Mouse (Mus musculus): ENCODE results near the gene Hivep1. TPM values are rescaled to one million over a fixed set of nuclear protein-coding genes. Genes with fewer than 3 reads are reported as not detected.

Gene Hivep1
- polyA plus RNA-seq (2015; fragmentation: Nextera tagmentation; extraction: Ambion mirVana), result 14.9 and 15.0 TPM in 2 replicates

DNA sequence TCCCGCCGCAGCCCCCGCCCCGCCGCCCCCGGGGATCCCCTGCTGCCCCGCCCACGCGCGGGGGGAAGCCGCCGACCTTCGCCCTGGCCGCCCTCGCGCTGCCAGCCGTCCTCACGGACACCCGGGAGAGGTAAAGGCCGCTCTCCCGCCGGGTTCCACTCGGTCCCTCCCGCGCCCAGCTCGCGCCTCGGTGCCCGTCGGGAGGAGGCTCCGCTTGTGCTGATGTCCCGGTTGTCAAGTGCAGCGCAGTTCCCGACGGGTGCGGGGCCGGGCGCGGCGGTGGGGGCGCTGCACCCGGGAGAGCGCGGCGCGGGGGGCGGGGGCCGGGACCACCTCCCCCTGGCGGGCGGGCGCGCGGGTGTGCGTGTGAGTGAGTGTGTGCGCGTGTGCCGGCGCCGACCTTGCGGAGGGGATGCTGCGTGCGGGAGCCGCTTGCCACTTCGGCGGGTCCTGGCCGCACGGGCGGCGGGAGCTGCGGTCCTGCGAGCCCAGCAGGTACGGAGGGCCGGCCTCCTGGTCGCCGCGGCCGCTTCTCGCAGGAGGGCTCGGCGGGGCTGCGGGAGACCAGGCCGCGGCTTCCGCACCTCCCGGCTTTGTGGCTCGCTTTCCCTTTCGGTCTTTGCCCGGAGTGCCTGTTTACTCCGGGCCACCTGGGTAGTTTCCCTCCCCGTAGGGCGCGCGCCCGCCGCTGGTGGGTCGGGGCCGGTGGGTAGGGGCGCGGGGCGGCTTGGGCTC, at the start of gene Hivep1:
Gene Hivep1 (plus strand): TSS at position 61 of the 735 bp plus-strand sequence.
- Histone ChIP-seq H3K4me1 (ENCODE audit: control insufficient read depth, insufficient read depth, low read depth, low read length) (peaks cover 17% of the 10 kb centered on the region), H3K27me3 (replicated peaks; ENCODE audit: control insufficient read depth, insufficient read depth, low read length) (no peaks in the 10 kb centered on the region), H3K9me3 (ENCODE audit: control insufficient read depth, low read length) (no peaks in the 10 kb centered on the region), H3K4me2 (ENCODE audit: low read length) (peak within 1 kb of the TSS; percentile 76), H3K27ac (ENCODE audit: low read depth, low read length) (peak within 1 kb of the TSS; percentile 93), H3K36me3 (ENCODE audit: control insufficient read depth, insufficient read depth, low read length) (peaks cover 3% of the 10 kb centered on the region; the same call in 1 of the 2 replicates), H3K9ac (ENCODE audit: low read depth, low read length) (peak within 1 kb of the TSS; percentile 76), H3K4me3 (ENCODE audit: low read length) (peak within 1 kb of the TSS; percentile 72)
- under 1% methylated on average over 64 of the region's 100 CpGs for WGBS
- ATAC-seq, result peak; percentile 63

DNA sequence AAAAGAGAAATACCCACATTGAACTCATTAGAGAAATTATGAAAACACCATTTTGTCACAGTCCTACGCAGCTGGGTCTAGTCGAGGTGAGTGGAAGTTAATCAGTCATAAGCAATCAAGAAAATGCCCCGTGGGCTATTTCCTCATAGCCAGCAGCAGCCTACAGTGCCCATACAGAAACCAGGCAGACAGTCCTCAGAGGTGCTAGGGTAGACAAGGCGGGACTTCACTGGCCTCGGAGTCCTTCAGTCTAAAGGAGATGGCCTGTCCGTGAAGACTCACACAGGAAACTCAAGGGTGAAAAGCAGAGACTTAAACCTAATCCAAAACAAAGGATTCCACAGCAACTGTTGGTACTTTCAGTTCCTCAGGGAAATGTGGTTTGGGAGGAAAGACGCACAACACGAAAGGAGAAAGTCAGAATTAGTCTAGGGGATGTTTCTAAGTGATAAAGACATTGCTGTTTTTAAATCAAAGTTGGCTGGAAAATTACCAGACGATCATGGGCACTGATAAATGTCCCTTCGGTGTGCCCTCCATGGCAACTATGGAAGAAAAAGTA, 36.3 kb upstream of the Hivep1 start:
- Histone ChIP-seq H3K27me3 (replicated peaks; ENCODE audit: control insufficient read depth, insufficient read depth, low read length) (no peaks in the 10 kb centered on the region), H3K36me3 (ENCODE audit: control insufficient read depth, insufficient read depth, low read length) (no peaks in the 10 kb centered on the region), H3K9ac (ENCODE audit: low read depth, low read length) (no peak overlapping the region), H3K4me2 (ENCODE audit: low read length) (no peak overlapping the region), H3K27ac (ENCODE audit: low read depth, low read length) (no peak overlapping the region), H3K9me3 (ENCODE audit: control insufficient read depth, low read length) (no peaks in the 10 kb centered on the region), H3K4me3 (ENCODE audit: low read length) (no peak overlapping the region), H3K4me1 (ENCODE audit: control insufficient read depth, insufficient read depth, low read depth, low read length) (no peaks in the 10 kb centered on the region; the same call in 1 of the 2 replicates)
- ATAC-seq, result no peak
- WGBS, result 64% methylated on average over 10 of the region's 10 CpGs

DNA sequence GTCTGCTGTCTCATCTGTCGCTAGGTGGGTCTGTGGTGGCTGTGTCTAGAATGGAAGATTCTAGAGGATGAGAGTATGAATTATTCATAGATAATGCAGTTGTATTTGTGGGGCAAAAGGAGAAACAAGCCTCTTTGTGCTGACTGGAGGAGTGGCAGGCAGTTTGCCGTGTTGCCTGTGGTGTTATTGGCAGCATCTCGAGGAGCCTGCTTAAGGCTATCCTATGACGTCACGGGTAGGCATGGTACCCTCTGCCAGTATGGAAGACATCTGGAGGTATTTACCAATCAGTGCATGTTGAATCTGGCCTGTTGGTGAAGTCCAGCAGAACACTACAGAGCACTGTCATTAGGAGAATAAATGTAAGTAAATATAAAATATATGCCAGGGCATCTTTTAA, 35.6 kb upstream of the Hivep1 start:
- Histone ChIP-seq H3K27ac (ENCODE audit: low read depth, low read length) (no peak overlapping the region), H3K4me2 (ENCODE audit: low read length) (no peak overlapping the region), H3K4me3 (ENCODE audit: low read length) (no peak overlapping the region), H3K9ac (ENCODE audit: low read depth, low read length) (no peak overlapping the region), H3K27me3 (replicated peaks; ENCODE audit: control insufficient read depth, insufficient read depth, low read length) (no peaks in the 10 kb centered on the region), H3K9me3 (ENCODE audit: control insufficient read depth, low read length) (no peaks in the 10 kb centered on the region), H3K36me3 (ENCODE audit: control insufficient read depth, insufficient read depth, low read length) (no peaks in the 10 kb centered on the region), H3K4me1 (ENCODE audit: control insufficient read depth, insufficient read depth, low read depth, low read length) (no peaks in the 10 kb centered on the region; the same call in 1 of the 2 replicates)
- 66% methylated on average over 5 of the region's 5 CpGs for WGBS
- no peak for ATAC-seq

DNA sequence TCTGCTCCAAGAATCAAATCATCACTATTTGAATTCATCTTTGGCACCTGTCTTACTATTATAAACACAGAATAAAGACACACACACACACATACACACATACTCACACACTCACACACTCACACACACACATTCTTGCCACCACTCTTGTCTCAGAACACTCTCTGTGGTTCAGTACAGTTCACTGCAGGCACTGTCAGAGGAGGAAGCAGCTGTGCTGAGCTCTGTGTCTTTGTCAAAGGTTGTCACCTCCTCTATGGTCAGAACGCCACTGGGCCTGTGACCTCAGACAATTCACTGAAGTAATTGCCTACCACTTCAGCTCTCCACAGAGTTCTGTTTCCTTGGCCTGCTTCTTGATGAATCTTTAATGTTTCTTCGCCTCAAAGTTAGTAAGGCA, 33.5 kb upstream of the Hivep1 start:
- Histone ChIP-seq H3K9ac (ENCODE audit: low read depth, low read length) (no peak overlapping the region), H3K9me3 (ENCODE audit: control insufficient read depth, low read length) (no peaks in the 10 kb centered on the region), H3K4me1 (ENCODE audit: control insufficient read depth, insufficient read depth, low read depth, low read length) (no peaks in the 10 kb centered on the region; the same call in 1 of the 2 replicates), H3K36me3 (ENCODE audit: control insufficient read depth, insufficient read depth, low read length) (no peaks in the 10 kb centered on the region), H3K4me3 (ENCODE audit: low read length) (no peak overlapping the region), H3K4me2 (ENCODE audit: low read length) (no peak overlapping the region), H3K27me3 (replicated peaks; ENCODE audit: control insufficient read depth, insufficient read depth, low read length) (no peaks in the 10 kb centered on the region), H3K27ac (ENCODE audit: low read depth, low read length) (no peak overlapping the region)
- WGBS, result 54% methylated on average over 2 of the region's 2 CpGs
- no peak for ATAC-seq

DNA sequence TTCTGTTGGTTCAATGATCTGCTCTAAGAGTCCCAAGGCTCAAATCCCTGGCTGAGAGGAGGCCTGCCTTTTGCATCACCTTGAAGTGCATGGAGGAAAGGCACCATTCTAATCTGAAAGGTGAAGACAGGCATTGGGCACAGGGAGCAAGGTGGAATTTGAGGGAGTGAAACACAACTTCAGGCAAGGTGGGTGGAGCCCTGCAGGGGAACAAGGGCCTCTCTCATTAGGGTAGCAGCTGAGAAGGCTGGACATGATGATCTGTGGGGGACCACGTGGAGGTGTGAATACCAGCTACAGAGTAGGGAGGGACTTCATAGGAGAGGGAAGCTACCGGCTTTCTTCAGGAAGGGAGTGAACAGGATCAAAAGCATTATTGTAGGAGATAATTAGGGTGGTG, 10.6 kb upstream of the Hivep1 start:
- Histone ChIP-seq H3K9ac (ENCODE audit: low read depth, low read length) (no peak overlapping the region), H3K36me3 (ENCODE audit: control insufficient read depth, insufficient read depth, low read length) (no peaks in the 10 kb centered on the region), H3K4me2 (ENCODE audit: low read length) (no peak overlapping the region), H3K9me3 (ENCODE audit: control insufficient read depth, low read length) (no peaks in the 10 kb centered on the region), H3K4me3 (ENCODE audit: low read length) (no peak overlapping the region), H3K27ac (ENCODE audit: low read depth, low read length) (no peak overlapping the region), H3K27me3 (replicated peaks; ENCODE audit: control insufficient read depth, insufficient read depth, low read length) (no peaks in the 10 kb centered on the region), H3K4me1 (ENCODE audit: control insufficient read depth, insufficient read depth, low read depth, low read length) (no peaks in the 10 kb centered on the region)
- 27% methylated on average over 2 of the region's 2 CpGs for WGBS
- no peak for ATAC-seq

DNA sequence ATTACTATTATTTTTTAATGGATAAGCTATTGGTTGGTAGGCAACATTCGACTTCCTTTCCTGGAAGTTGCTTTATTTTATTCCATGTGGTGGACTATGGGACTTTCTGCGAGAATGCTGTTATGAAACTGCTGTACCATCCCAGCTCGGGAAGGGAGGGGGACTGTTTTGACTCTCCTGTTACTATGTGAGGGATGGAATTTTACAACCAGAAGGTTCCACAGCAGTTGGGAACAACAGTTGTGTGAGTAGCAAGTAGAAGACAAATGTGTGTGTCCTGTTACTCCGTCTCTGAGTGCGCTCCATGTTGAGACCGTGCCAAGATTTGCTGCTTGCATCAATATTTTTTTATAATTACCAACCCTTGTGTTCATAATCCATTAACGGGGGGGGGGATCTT, 8.4 kb upstream of the Hivep1 start:
- WGBS, result 80% methylated on average over 7 of the region's 7 CpGs
- Histone ChIP-seq H3K27ac (ENCODE audit: low read depth, low read length) (no peak overlapping the region), H3K27me3 (replicated peaks; ENCODE audit: control insufficient read depth, insufficient read depth, low read length) (no peaks in the 10 kb centered on the region), H3K4me2 (ENCODE audit: low read length) (no peak overlapping the region), H3K4me3 (ENCODE audit: low read length) (no peak overlapping the region), H3K9me3 (ENCODE audit: control insufficient read depth, low read length) (no peaks in the 10 kb centered on the region), H3K9ac (ENCODE audit: low read depth, low read length) (no peak overlapping the region), H3K4me1 (ENCODE audit: control insufficient read depth, insufficient read depth, low read depth, low read length) (no peaks in the 10 kb centered on the region), H3K36me3 (ENCODE audit: control insufficient read depth, insufficient read depth, low read length) (no peaks in the 10 kb centered on the region)
- ATAC-seq, result no peak

DNA sequence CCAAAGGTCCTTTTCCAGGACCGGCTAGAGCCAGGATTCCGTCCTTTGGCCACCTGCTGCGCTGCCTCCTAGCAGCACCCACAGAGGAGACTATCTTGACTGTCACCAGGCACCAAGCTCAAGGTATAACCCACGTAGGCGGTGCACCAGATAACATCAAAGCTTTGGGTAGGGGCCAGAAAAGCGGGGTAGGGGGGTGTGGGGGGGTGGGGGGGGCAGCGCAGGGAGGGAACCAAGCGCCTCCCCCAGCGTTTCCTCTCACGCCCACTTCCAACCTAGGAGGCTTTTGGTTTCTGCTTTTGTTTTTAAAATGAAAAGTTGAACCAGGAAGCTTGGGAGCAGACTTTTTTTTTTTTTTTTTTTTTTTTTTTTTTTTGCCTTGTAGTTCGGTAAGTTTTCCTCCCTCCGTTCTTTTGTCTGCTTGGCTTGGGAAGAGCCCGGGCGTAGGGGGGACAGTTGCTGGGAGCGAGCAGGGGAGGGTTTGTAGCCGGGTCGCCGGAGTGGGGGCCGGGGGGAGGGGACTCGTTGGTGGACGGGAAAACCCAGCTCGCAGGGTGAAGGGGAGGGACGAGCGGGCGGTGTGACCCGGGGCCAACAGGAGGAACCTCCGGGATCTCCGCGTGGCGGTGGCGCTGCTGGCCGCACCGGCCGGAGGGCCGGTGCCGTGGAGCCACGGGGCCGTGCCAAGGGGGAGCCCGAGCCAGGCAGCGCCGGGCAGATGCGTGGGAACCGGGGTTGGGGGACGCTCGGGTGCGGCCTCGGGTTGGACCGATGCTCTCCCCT, 2.6 kb upstream of the Hivep1 start:
- Histone ChIP-seq H3K9ac (ENCODE audit: low read depth, low read length) (peak overlapping the region; percentile 76), H3K36me3 (ENCODE audit: control insufficient read depth, insufficient read depth, low read length) (no peaks in the 10 kb centered on the region), H3K27me3 (replicated peaks; ENCODE audit: control insufficient read depth, insufficient read depth, low read length) (no peaks in the 10 kb centered on the region), H3K4me2 (ENCODE audit: low read length) (peak overlapping the region; percentile 92), H3K4me1 (ENCODE audit: control insufficient read depth, insufficient read depth, low read depth, low read length) (peaks cover 11% of the 10 kb centered on the region), H3K9me3 (ENCODE audit: control insufficient read depth, low read length) (no peaks in the 10 kb centered on the region), H3K4me3 (ENCODE audit: low read length) (peak overlapping the region; percentile 62), H3K27ac (ENCODE audit: low read depth, low read length) (peak overlapping the region; percentile 81)
- under 1% methylated on average over 44 of the region's 48 CpGs for WGBS
- ATAC-seq, result peak; percentile 21

DNA sequence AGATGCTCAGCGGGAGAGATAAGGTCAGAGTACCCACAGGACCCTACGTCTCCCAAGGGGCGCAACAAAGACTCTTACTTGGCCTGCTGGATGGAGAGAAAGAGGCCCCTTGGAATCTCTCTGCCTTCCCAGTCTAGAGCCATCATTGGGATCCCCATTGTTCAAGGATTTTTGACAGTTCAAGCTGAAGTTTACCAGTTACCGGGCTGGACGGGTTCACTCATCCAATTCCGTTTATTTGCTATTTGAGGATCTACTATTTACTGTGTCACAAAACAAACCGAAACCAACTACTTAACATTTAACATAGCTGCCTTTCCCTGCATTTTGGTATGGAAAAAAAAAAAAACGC, 2.1 kb upstream of the Hivep1 start:
- no peaks in the 10 kb centered on the region for H3K27me3 ChIP-seq (replicated peaks; ENCODE audit: control insufficient read depth, insufficient read depth, low read length)
- 3% methylated on average over 8 of the region's 8 CpGs for WGBS

DNA sequence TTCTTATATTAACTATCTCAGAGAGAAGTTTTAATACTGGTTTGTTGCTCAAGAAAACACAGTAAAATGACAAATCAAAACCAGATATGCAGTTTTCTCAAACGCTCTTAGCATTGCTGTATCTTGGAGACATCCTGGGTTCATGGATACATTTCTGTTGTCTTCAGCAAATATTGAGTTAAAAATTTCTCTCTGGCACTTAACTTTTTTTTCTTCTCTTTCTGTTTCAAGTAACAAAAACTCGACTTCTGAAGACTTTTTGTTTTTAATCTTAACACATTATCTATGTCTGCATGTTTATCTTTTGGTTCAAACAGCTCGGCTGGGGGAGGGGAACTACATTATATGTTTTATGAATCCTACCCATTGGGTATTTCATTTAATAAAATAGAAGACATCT, 1.7 kb upstream of the Hivep1 start:
- Histone ChIP-seq H3K4me3 (ENCODE audit: low read length) (peak overlapping the region; percentile 62; the same call in 1 of the 2 replicates), H3K27ac (ENCODE audit: low read depth, low read length) (no peak overlapping the region), H3K4me2 (ENCODE audit: low read length) (peak overlapping the region; percentile 92), H3K36me3 (ENCODE audit: control insufficient read depth, insufficient read depth, low read length) (no peaks in the 10 kb centered on the region), H3K9me3 (ENCODE audit: control insufficient read depth, low read length) (no peaks in the 10 kb centered on the region), H3K9ac (ENCODE audit: low read depth, low read length) (no peak overlapping the region), H3K27me3 (replicated peaks; ENCODE audit: control insufficient read depth, insufficient read depth, low read length) (no peaks in the 10 kb centered on the region), H3K4me1 (ENCODE audit: control insufficient read depth, insufficient read depth, low read depth, low read length) (peaks cover 17% of the 10 kb centered on the region)
- no peak for ATAC-seq
- 9% methylated on average over 3 of the region's 3 CpGs for WGBS

More for the DNA sequence above, 2.1 kb upstream of the Hivep1 start:
- no peak for ATAC-seq
- H3K9me3 ChIP-seq (ENCODE audit: control insufficient read depth, low read length), result no peaks in the 10 kb centered on the region
- H3K9ac ChIP-seq (ENCODE audit: low read depth, low read length), result peak overlapping the region; percentile 76
- H3K4me2 ChIP-seq (ENCODE audit: low read length), result peak overlapping the region; percentile 92
- no peaks in the 10 kb centered on the region for H3K36me3 ChIP-seq (ENCODE audit: control insufficient read depth, insufficient read depth, low read length)
- peak overlapping the region; percentile 81 for H3K27ac ChIP-seq (ENCODE audit: low read depth, low read length)
- H3K4me3 ChIP-seq (ENCODE audit: low read length), result peak overlapping the region; percentile 62
- peaks cover 15% of the 10 kb centered on the region for H3K4me1 ChIP-seq (ENCODE audit: control insufficient read depth, insufficient read depth, low read depth, low read length)

Measured in hindbrain, embryonic 16.5 days (tissue).